Mouse (Mus musculus) urinary bladder, adult 2 months (tissue): ENCODE results near the gene Zfp334. TPM values are rescaled to one million over a fixed set of nuclear protein-coding genes. Genes with fewer than 3 reads are reported as not detected.
A peak's percentile ranks its signal among the peaks of the same experiment; 100 is the strongest.

Experiments
- DNase-seq: peaks from one replicate; pipeline ENCODE4 v3.0.0; 2022; ENCODE audit warnings: low spot score
- polyA plus RNA-seq: library from polyadenylated mRNA; depleted of rRNA; stranded (reverse); fragments of >200 nt; gene quantifications from 2 replicates; pipeline ENCODE4 v1.2.3, GENCODE M21; 2012; rRNA removed

Zfp334 gene
- 2.7 and 3.4 TPM in 2 replicates for polyA plus RNA-seq

- DNase-seq, result peak; percentile 82
Observed at GRCm38 (mm10) chr2:165387844-165388495, at the start of gene Zfp334. TSS of gene Zfp334 (minus strand) at chr2:165388259.

- DNase-seq, result no peak
Observed at GRCm38 (mm10) chr2:165428694-165429093, 40.6 kb upstream of the Zfp334 start.

GRCm38 (mm10) chr2:165420195-165420594 lies 32.1 kb upstream of the Zfp334 start:
- DNase-seq, result no peak

DNA sequence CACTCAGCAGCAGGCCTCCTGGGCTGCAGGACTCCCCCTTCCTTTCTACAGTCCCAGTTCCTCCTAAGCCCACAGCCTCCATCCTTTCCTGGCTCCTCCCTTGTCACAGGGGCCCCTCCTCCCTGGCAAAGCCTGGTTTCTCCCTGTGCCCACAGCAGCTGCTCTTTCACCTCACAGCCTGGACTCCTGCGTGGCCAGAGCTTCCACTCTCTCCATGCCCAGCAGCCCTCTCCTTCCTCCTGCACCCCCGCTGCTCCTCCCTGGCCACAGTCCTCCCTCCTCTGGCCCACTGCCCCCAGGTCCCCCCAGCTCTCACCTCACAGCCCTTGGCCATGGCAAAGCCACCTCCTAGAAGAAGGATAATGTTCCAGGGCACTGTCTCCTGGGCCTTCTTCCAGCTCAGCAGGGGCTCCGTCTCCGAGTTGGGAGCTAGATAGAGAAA lies 31.6 kb upstream of the Zfp334 start:
- DNase-seq, result no peak

GRCm38 (mm10) chr2:165418577-165418976 lies 30.5 kb upstream of the Zfp334 start:
- DNase-seq, result no peak

DNA sequence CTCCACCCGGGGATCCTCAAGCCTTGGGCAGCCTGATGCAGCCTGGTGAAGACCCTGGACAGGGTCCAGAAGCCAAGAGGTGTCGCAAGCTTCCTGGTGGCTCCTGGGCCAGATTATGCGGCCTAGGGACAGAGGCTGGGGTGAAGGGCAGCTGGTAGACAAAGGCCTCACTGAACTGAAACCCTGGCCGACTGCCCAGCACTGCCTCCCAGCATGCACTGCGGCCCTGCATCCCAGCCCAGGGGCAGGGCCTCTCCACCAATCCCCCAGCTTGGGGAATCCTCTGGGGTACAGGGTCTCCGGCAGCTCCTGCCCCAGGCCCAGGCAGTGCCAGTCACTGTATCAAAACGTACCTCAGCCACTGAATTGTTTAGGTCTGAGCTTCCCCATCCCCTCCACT lies 29.2 kb upstream of the Zfp334 start:
- no peak for DNase-seq

DNA sequence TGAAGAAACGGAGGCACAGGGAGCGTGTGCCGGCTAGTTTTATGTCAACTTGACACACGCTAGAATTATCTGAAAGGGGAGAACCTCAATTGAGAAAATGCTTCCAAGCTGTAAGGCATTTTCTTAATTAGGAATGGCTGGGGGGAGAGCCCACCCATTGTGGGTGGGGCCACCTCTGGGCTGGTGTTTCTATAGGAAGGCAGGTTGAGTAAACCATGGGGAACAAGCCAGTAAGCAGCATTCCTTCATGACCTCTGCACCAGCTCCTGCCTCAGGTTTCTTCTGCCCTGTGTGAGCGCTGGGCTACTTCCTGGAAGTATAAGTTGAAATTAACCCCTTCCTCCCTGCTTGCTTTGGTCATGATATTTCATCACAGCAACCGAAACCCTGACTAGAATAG lies 27.7 kb upstream of the Zfp334 start:
- DNase-seq, result no peak

DNA sequence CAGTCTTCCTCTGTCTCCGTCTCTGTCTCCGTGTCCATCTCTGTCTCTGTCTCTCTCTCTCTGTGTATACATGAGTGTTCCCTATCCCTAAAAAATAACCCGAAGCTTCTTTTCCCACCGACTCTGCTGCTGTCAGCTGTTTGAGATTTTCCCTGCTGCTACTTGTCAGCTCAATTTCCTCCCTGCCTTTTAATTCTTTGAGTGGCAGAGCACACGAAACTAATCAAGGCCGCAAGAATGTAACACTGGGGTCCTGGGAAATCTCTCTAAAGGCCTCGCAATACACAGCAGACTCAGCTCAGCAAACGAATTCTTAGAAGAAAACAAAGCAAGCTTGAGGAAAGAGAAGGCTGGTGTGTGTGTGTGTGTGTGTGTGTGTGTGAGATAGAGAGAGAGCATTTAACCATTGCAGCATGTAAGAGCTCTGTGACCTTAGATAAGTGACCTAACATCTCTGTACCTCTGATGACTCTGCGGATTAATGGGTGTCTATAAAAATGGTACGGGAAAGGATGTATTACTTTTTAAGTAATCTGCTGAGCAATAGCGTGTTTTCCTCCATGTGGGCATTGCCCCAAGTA lies 27.2 kb upstream of the Zfp334 start:
- DNase-seq, result no peak

- DNase-seq, result no peak
Observed at GRCm38 (mm10) chr2:165414321-165414720, 26.3 kb upstream of the Zfp334 start.

DNA sequence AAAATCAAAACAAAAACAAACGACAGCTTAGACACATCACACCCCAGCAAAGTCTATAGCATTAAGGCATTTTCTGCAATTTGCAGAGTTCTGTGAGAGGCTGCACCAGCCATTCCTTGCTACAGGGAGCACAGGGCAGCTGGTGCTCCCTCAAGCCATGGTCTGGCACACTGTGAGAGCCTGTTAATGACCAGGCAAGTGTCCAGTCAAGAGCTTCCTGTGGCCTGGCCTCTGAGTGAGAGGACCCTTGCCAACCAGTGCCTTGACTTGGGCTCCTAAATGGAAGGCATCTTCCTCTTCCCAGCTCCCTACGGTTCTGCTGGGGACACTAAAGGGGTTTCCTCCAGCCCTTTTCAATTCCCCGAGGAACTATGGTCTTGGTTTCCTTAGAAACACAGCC lies 25.8 kb upstream of the Zfp334 start:
- no peak for DNase-seq

DNA sequence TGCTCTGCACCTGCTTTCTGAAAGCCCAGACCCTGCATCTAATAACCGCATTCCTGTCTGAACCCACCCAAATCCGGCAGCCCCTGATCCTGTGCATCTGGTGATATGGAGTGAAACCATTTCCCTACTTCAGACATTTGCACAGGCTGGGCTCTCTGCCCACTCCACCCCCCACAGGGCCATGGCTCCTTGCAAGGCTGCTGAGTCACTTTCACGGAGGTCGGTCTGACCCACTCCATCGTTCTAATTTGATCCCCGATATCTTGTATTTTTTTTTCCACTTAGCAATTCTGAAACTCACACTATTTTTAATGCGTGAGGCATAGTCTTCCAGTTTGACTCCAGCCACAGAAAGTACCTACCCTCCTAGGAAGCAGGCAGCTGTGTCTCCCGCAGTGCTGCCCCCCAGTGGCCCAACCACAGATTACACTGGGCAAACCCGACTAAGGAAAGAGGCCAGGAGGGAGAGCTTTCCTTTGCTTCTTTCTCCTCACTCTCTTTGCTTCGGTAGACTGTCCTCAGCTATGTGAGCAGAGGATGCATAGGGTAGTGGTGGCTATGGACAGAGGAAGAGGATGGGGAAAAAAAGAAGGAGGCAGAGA lies 19.7 kb upstream of the Zfp334 start:
- DNase-seq, result peak; percentile 51

DNA sequence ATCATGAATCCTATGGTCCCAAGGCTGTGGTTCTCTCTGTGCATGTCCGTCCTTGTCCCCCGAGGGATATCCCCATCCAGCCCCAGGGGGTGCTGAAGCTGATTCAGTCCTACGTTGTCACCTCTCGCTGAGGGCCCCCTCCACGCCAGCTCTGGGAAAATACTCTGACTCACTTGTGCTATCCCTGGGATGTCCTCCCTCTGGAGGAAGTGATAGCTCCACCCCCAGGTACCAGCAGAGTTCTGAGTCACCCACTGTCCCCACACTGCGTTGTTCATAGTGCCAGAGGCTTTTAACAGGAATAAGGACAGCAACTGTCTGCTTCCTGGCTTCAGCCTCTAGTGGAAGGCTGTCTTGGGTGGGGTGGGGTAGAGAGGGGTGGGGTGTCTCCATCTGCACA lies 17.3 kb upstream of the Zfp334 start:
- no peak for DNase-seq

DNA sequence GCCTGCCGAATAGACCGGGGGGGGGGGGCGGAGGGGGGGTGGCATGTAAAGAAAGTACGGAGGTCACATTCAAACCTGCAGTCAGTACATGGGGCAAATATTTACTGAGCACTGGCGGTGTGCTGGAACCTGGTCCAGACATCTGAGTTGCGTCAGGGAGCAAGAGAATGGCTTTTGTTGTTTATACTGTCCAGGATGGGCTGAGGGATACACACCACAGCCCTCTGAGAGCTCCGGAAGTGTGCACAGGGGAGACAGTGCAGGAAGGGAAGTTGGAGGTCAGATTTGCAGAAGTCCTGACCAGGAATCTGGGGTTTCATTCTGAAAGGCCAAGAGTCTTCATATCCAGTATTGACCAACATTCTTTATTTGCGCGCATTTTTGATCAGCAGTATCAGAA lies 16.9 kb upstream of the Zfp334 start:
- no peak for DNase-seq

DNA sequence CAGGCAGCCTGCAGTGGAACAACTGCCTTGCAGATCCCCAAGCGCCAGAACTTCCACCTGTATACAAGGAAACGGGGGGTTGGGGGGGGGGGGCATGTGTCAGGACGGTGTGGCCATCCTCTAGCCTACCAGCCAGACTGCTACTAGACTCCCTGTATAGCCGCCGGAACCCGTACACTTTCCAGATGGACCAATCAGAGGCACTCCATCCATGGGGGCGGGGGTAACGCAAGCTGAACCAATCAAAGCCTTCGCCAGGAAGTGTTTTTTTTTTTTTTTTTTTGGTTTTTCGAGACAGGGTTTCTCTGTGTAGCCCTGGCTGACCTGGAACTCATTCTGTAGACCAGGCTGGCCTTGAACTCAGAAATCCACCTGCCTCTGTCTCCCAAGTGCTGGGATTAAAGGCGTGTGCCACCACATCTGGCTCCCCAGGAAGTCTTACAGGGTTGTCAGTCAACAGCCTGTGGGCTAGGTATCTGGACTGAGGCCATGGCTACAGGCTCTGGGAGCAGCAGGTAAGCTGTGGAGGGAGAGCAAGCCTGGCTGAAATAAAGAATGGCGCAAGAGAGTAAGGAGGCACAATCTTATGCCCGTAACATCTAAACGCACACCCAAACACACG lies 10.2 kb upstream of the Zfp334 start:
- DNase-seq, result no peak

- no peak for DNase-seq
Observed at GRCm38 (mm10) chr2:165397502-165398163, 9.6 kb upstream of the Zfp334 start.

DNA sequence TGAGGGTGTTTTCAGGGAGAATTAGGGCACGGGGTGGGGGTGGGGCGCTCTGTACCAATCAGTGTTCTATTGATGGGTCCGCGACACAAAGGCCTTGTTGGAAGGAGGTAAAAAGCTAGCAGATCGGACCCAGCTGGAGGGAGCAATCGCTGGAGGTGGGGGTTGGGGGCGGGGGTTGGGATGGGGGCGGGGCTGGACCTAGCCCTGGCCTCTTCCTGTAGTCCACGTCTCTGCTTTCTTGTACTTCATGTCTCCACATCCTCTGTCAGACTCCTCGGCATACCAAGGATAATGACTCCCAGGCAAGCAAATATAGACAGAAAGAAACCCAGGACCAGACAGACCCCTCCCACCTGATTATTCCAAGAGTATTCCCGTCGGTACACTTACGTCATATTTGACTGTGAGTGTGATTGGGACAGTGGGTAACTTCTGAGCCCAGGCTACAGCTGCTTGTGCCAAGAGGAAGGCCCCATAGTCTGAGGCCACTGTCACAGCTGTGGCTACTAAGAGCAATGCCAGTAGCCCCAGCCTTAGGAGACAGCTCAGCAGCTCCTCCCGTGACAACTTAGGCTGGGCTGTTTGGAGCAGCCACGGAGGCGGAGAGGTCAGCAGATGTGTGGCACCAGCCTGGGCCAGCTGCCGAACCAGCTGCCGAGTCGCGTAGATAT lies 8.9 kb upstream of the Zfp334 start:
- DNase-seq, result no peak

DNA sequence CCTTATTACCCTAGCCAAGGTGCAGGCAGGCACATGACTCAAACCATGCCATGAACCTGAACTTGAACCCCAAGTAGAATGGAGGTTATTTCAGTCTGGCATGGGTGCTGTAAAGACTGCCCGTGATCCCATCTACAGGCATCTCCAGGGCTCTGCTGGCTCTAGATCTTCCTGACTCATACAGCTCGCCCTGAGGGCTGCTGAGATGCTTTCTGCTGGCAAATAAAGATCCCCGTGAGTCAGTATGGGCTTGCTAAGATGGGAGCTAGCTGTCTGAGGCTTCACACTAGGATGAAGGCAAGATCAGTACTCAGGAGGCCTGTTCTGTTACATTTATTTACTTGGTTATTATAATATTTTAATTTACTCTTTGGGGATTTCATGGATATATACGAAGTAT lies 4.1 kb upstream of the Zfp334 start:
- DNase-seq, result no peak

GRCm38 (mm10) chr2:165391561-165391960 lies 3.5 kb upstream of the Zfp334 start:
- no peak for DNase-seq

DNA sequence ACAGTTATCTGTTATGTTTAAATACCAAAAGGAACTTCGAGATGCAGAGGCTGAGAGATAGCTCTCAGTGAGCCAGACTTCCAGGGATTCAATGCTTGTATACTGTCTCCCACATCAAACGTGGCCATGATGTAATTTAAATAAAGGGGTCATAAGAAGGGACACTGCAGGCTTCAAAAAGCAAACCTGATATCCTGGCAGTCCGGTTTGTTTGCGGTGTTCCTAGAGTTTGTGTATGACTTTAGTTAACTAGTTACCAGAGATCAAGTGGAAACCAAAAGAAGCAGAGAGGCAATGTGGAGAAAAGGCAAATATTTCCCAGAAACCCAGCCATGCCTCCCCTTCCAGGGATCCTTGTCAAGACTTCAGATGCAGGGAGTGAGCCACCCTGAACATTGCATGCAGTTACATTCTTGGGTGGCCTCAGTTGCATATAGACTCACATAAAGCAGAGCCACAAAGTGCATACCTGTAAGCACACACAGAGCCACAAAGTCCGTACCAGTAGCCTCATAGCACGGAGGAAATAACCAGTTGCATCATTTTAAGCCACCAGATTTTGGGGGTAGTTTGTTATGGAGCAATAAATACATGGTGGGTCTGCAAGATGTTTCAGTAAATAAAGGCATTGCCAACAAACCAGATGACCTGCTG lies 1.4 kb upstream of the Zfp334 start:
- no peak for DNase-seq

- DNase-seq, result no peak
Observed at GRCm38 (mm10) chr2:165387370-165387769, 689 bp downstream of the Zfp334 start.

DNA sequence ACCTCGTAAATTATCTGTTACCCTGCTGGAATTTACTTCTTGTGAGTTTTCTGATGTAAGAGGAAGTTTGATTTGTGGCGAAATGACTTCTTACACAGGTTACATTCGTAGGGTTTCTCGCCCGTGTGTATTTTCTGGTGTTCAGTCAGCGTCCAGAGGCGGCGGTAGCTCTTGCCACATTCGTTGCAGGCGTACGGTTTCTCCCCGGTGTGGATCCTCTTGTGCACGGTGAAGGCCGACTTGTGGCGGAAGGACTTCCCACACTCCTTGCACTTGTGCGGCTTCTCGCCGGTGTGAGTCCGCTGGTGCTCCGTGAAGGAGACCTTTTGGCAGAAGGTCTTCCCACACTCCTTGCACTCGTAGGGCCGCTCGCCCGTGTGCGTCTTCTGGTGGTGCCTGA lies 8.0 kb downstream of the Zfp334 start:
- DNase-seq, result no peak
